Mouse (Mus musculus): ENCODE data around the gene Cma1.
"Not testable (repeated sequence)": the region's sequence is repeated elsewhere in the genome, so short reads cannot be mapped to it uniquely, and the experiment has no call there.

Cma1 gene
- long read RNA-seq, experiment 1, transcript Cma1-202 (5 exons, 1,090 nt) = major isoform, 6 of 6 reads
- long read RNA-seq, experiment 1, partial matches to known transcripts = 0 of 6 reads
- long read RNA-seq, experiment 1, other reads (novel, unspliced or antisense) = 0 of 6 reads
- long read RNA-seq, experiment 2, partial matches to known transcripts = 0 of 1 reads
- long read RNA-seq, experiment 2, other reads (novel, unspliced or antisense) = 0 of 1 reads

GRCm38 (mm10) chr14:55944575-55944974 is at the start of gene Cma1:
Gene Cma1, minus strand, starts transcription at chr14:55944675.
- intact Hi-C loops (cut with DNase I) = no loop called here

- intact Hi-C loops (cut with DNase I) = not testable (repeated sequence)
These were observed 43.0 kb upstream of the Cma1 start for GRCm38 (mm10) chr14:55987464-55987863.

GRCm38 (mm10) chr14:55963900-55964299 is 19.4 kb upstream of the Cma1 start:
- intact Hi-C loops (cut with DNase I) = not testable (repeated sequence)

- intact Hi-C loops (cut with DNase I) = no loop called here
These were observed 18.8 kb upstream of the Cma1 start for GRCm38 (mm10) chr14:55963263-55963662.

- intact Hi-C loops (cut with DNase I) = no loop called here
These were observed 6.0 kb upstream of the Cma1 start, which contains the start of gene Cma2 for GRCm38 (mm10) chr14:55950346-55951030. Gene Cma2, plus strand, starts transcription at chr14:55950980.

- intact Hi-C loops (cut with DNase I) = no loop called here
These were observed 1.9 kb upstream of the Cma1 start for GRCm38 (mm10) chr14:55946269-55946969.

GRCm38 (mm10) chr14:55943601-55944000 is 874 bp downstream of the Cma1 start:
- intact Hi-C loops (cut with DNase I) = no loop called here

- intact Hi-C loops (cut with DNase I) = no loop called here
These were observed 4.2 kb downstream of the Cma1 start for GRCm38 (mm10) chr14:55940070-55940800.

GRCm38 (mm10) chr14:55933586-55933985 is 10.9 kb downstream of the Cma1 start:
- intact Hi-C loops (cut with DNase I) = no loop called here

- intact Hi-C loops (cut with DNase I) = no loop called here
These were observed 15.0 kb downstream of the Cma1 start for GRCm38 (mm10) chr14:55929263-55929997.

GRCm38 (mm10) chr14:55926847-55927246 is 17.6 kb downstream of the Cma1 start:
- intact Hi-C loops (cut with DNase I) = no loop called here

- intact Hi-C loops (cut with DNase I) = no loop called here
These were observed 21.8 kb downstream of the Cma1 start for GRCm38 (mm10) chr14:55922475-55923232.

- intact Hi-C loops (cut with DNase I) = loop anchor here (2.0 kb wide), 1 partner anchor 40 kb away; no protein-coding TSS in a partner anchor
These were observed 26.0 kb downstream of the Cma1 start for GRCm38 (mm10) chr14:55918240-55919082.

- intact Hi-C loops (cut with DNase I) = no loop called here
These were observed 31.1 kb downstream of the Cma1 start for GRCm38 (mm10) chr14:55913406-55913805.

- intact Hi-C loops (cut with DNase I) = no loop called here
These were observed 39.0 kb downstream of the Cma1 start for GRCm38 (mm10) chr14:55905518-55905917.

- intact Hi-C loops (cut with DNase I) = no loop called here
These were observed 44.1 kb downstream of the Cma1 start for GRCm38 (mm10) chr14:55900414-55900755.

- intact Hi-C loops (cut with DNase I) = no loop called here
These were observed 44.6 kb downstream of the Cma1 start, which contains the start of gene Sdr39u1 for GRCm38 (mm10) chr14:55899701-55900413. Gene Sdr39u1, minus strand, starts transcription at chr14:55900293.

GRCm38 (mm10) chr14:55898947-55899346 is 45.5 kb downstream of the Cma1 start:
- intact Hi-C loops (cut with DNase I) = no loop called here
